Mouse (Mus musculus) embryo, embryonic 11 days (tissue): ENCODE measurements around the gene Cd4.

Experiments
- DNase-seq: peaks from one replicate; pipeline ENCODE4 v3.0.0-alpha.2; 2015

Cd4 gene

DNA sequence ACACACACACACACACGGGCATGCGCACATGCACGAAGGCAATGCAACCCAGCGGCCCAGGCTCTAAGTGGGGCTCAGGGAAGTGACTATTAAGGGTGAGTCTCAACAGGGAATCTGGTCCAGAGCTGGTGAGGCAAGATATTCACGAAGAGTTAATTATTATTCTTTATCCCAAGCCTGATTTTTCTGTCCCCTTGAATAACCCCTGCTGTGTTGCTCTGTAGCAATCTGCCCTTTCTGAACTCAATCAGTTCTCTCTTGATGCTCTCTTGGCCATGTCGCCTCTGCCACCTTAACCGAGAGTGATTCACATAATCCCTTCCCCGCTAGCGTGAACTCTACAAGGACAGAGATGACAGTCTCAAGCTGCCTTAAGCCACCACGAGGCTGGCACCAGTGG lies 4.7 kb downstream of the Cd4 start:
- no peak for DNase-seq

DNA sequence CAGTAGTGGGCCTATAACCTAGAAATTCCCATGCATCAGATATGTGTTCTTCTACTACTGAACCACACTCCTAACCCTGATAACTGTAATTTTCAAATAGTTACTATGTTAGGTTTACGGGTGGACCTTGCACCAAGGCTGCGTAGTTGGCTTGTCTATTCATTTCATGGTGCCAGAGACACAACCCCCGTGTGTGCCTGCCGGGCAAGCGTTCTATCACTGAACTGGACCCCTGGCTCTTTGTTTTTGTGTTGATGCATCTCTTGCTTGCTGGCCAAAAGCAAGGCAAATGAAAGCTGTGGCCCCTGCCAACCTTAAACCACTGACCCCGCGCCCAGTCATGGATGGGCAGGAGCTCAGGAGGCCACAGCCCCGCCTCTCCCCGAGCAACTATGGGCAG lies 6.2 kb downstream of the Cd4 start:
- DNase-seq: no peak

DNA sequence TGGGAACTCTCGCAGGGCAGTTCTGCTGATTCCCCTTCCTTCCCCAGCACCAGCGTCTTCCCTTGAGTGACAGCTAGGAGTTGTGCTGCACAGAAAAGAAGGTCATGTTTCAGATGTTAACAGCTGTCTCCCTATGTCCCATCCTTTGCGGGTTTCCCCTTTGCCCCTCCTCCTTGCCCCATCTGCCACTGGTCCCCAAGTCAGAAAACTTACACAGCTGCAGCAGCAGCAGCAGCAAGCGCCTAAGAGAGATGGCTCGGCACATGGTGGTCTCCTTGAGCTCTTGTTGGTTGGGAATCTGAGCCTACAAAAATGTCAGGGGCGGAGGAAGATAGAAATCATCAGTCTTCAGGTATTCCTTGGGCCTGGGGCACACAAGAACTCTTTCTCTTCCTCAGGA lies 8.6 kb downstream of the Cd4 start:
- no peak for DNase-seq

DNA sequence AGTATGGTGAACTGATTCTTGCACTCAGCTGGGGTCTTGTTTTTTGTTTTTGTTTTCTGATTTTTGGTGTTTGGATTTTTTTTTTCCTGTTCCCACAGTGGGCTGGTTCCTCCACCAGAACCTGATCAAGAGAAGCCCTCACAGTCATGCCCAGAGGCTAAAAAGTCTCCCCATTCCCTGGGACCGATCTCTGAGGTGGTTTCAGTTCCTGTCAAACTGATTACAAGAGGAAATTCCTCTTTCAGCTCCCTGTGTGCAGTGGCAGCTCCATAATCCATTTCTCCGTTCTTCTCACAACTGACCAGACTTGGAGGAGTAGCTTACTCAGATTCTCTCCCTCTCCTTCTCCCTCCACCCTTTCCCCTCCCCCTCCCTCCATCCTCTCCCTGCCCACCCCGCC lies 13.7 kb downstream of the Cd4 start:
- no peak for DNase-seq

DNA sequence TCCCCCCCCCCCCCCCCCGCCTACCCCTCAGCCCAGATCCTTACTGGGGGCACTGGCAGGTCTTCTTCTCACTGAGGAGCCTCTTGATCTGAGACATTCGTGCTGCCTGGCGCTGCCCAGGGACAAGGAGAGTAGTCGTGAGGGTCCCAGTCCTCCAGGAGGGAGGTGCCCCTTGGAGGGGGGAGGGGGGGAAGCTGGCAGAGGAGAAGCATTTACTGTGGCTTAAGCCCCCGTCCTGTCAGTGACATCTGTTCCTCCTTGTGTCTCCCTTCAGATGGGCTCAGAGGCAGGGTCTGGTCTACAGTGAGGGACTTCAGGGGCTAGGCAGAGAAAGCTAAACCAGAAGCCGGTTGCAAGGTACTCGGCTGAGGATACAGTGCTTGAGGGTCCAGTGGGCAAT lies 21.5 kb downstream of the Cd4 start:
- DNase-seq: no peak

DNA sequence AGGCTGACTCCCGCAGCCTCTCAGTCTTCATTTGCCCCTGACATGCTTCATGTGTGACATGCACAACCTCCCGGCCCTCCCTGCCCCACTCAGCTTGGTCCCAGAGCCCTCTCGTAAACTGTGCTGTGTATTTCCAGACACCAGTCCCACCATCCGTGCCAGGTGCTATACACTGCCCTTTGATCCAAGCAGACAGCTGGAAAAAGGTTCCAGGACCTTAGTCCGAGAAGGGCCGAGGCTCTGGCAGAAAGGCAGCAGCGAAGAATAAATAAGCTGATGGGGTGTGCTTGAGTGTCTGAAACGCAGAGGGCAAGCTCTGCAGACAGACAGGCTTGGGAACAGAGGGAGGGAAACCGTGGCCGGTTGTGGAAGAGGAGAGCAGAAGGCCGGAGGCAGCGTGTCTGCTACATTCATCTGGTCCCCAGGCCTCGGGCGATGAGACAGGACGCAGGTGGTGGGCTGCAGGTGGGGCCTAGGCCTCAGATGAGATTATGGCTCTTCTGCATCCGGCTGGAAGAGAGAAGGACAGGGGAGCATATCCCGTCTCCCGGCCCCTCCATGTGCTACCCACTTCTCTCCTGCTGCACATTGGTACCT lies 22.2 kb downstream of the Cd4 start:
- no peak for DNase-seq

DNA sequence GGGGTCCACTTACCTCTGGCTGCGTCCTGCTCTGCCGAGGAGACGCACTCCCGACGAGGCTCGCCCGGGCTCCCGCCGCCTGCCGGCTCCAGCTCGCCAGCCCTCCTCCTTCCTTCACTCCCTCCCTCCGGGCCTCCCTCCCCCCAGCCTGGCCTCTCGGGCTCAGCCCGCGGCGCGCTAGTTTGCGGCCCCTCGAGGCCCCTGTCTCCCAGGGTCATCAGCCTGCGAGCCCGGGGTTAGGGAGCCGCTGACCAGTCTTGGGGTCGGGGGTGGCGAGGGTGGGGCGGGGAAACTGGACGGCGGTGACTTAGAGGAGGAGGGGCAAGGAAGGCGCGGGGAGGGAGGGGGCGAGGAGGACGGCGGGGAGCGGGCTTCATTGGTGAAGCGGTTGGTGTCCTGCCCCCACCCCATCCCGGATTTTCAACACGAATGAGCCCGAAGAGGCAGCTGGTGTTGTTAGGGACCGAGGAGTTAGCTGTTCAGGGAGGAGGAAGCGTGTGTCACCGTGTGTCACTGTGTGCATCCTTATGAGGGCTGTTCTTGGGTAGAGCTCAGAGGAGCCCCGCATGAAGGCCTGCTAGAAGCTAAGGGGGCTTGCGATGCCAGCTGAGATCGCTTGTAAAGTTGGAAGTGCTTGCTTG lies 24.2 kb downstream of the Cd4 start, which contains the start of gene Gpr162:
Gene Gpr162, minus strand, starts transcription at position 326 of the 641 bp plus-strand sequence.
- DNase-seq: peak; percentile 88

DNA sequence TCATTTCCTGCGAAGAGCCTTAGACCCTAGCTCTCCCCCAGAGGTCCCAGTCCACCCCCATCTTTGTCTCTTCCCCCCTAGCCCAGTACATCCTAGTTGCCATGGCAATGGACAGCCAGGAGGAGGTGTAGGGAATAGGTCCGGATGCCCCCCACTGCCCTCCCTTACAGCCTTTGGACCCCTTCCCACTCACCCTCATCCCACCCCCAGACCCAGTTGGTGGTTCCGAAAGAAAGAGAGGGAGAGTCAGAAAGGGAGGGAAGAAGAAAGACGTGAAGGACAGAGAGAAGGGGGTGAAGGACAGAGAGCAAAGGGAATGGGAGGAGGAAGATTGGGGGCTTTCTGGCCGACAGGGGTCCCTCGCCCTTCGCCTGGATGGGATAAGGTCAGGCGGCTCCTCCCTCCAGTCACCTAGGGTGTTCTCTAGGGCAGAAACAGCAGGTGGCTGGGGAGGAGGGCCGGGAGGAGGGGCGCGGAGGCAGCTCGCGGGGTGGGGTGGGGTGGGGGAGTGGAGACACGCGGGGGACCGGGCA lies 24.8 kb downstream of the Cd4 start:
- DNase-seq: peak; percentile 39

DNA sequence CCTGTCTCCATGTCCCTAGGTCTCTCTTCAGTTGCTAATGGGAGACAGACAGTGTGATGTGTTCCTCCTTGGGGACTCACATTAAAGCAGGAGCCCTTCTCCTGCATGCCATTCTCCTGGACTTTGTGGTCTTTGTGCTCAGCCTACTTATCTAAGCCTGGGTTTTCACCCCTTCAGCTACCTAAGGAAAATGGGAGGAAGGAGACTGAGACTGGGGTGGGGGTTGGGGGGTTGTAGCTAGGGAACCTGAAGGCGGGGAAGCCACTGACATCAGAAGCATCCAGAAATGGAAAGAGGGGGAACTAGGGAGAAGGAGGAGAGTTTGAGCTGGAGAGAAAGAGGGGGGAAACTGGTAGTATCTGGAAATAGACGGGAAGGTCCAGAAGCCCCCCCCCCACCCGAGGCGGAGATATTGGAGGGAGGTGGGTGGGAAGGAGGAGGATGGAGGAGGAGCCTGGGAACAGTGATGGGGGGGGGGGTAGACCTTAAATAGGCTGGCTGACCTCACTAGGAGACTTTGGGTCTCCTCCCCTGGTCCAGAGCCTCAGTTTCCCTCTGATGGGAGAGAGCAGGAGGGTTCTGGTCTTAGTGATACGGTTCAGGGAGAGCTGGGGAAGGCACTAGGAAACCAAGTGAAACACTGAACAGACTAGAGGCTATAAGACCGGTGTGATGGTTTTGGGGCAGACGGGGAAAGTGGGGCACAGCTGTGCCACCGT lies 25.5 kb downstream of the Cd4 start:
- no peak for DNase-seq

DNA sequence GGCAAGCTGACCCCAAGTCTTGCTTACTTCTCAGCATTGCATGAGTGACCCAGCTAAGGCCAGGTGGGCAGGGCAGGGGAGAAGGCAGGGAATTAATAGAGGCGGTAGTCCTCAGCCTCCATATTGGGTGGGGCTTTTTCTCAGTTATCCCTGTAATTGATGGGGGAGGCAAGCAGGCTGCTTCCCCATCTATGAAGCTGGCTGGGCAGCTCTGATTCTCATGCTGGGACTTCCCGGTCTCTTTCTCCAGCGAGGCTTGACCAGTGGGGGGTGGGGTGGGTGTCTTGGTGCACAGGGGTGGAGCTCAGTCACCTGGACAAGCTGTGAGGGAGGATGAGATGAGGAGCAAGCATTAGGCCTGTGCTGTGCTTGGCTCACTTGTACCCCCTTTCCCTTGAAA lies 26.2 kb downstream of the Cd4 start:
- DNase-seq: no peak

DNA sequence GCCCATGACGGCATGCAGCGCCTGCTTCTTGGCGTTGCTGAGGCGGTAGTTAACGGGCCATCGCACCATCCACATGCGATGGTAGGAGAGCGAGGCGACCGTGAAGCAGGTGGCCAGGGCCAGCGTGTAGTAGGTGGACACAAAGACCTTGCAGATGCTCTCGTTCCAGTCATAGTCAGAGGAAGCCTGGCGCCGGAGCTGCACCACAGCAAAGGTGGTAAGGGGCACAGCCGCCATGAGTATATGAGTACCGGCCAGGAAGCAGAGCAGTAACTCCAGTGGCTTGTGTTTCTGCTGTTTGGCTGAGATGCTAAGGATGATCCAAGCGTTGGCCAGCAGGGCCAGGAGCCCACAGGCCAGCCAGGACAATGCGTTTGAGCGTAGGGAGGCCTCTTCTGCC lies 26.8 kb downstream of the Cd4 start:
- DNase-seq: no peak

DNA sequence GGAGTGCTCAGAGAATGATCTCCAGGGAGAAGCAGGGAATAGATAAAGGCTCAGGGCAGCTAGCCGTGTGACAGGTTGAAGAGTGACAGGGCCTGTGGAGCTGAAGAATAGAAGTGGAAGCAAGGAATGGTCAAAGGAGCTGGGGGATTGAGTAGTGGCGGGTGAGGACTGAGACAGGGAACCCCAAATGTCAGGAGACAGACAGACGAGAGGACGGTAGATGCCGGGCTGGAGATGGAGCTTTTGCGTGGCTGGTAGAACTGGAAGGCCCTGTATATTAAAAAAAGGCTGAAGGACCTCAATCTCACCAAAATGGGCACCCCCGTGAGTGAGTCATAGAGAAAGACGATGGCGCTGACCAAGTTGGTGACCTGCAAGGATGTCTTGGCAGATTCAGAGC lies 27.5 kb downstream of the Cd4 start:
- DNase-seq: no peak

DNA sequence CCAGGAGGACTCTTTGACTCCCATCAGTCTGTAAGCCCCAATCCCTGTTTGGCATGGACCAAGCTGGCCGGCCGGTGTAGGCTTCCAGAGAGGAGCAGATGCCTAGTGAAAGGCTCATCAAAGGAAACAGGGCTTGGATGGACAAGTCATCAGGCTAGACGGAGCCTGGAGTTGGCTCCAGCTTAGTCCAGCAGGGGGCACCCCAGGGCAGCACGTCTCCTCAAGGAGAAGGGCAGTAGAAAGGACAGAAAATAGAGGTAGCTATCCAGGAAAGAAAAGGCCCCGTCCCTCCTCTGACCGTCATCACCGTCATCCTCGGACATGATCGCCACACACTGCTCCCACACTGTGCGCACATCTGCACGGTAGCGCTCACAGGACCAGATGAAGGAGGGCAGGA lies 28.3 kb downstream of the Cd4 start:
- DNase-seq: peak; percentile 86

DNA sequence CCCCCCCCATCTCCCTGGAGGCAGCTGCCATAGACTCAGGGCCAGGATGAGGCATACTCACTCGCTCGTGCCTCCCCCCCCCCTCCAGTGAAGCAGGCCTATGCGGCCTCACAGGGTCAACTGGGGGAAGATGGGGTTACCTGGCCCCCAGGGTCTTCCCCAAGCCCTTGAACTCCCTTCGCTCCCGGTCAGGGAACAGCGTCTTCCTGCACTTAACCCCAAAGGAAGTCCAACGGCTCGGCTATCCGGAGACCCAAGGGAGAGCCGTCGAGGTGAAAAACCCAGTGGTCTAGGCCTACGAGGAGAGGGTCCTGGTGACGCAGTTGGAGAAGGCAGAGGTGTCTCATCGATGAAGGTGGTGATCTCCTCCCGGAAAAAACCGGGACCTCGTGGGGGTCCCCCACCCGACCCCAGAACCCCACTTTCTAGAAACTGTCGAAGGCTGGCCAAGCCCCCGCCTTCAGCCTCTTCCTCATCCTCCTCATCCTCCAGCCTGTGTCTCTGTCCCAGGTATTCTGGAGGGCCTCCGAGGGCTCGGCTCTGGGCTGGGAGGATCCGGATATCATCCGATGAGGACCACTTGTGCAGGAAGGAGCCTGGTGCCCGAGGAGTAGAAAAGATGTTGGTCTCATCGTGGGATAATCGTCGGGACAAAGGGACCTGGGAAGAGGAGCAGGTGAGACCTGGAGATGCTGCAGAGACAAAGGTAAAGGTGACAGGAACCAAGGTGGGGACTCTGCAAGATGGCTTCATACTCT lies 29.3 kb downstream of the Cd4 start:
- no peak for DNase-seq

DNA sequence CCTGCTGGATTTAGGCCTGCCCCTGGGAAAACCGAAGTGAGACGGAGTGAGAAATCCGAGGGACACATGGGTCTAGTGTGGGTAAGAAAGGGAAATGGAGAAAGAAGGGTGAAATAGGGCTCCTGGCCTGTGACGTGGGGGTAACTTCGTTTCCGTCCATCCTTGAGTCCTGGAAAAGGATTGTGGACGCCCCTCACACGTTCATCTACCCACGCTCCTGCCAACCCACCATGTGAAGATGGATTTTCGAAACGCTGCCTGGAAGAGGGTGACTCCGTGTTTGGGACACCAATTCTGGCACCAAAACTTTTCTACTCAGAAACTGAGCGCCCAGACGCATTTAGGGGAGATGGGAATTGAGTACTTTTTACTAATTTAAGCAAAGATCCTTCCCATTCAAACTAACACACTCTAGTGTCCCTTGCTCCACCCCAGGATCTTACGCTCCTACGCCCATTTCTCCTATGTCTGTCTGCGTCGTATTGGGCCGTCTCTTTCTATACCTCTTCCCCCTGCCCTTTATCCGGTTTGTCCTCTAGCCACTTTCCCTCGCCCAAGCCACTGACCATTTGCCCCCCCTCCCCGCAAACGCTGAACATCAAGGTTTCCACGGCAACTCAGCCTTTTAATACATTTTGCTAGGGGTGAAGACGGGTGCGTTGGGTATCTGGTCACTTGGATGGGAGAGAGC lies 30.0 kb downstream of the Cd4 start:
- DNase-seq: no peak

DNA sequence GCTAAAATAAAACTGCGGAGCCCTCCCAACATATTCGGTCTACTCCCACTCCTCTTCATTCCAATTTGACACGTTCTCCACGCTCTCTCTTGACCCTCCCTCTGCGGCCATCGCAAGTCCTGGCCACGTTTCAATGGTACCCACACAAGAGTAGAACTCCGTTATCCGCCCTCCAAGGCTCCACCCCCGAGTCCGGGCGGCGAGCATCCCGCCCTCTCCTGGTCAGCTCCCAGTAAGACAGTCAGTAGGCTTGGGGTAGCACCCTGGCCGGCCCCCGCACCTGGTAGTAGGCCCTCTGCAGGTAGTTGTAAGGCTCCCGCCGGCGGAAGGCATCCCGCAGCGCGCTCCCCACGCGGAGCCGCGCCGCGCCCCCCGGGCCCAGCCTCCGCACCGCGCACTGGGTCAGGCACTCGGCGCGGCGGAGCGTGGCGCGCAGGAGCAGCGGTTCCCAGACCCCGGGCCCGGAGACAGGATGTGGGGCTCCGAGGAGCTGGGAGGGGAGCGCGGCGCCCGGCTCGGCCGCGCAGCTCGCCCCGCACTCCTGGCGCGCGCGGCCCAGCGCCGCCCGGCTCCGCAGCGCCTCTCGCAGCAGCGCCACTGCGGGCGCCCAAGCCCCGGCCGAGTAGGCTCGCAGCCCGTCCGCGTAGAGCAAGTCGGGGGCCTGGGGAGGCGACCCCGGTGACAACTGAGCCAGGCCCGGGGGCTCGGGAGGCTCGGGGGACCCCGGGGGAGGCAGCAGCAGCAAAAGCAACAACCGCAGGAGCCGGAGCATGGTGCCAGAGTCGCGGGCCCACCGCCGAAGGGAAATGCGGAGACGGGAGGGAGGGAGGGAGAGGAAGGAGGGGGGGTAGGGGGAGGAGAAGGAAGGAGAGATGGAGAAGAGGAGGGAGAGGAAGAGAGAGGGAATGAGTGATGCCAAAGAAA lies 30.8 kb downstream of the Cd4 start, which contains the start of gene P3h3:
Gene P3h3, minus strand, starts transcription at position 837 of the 924 bp plus-strand sequence.
- peak; percentile 92 for DNase-seq

DNA sequence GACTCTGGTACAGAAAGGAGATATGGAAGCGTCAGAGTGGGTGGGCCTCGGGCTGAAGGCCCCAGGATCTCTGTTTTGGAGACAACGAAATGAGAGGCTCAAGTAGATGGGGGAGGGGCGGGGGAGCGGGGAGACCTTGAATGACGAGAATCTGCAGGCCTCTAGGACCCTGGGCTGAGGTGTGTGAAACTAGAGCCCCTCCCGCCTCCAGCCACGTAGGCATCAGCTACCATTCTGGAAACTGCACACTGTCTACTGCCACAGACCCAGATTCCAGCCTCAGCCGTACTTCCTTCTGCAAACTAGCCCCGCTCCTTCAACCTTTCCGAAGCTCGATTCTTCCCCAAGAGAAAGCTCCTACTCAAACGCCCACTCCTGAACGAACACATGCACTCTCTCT lies 31.7 kb downstream of the Cd4 start:
- DNase-seq: peak; percentile 86

DNA sequence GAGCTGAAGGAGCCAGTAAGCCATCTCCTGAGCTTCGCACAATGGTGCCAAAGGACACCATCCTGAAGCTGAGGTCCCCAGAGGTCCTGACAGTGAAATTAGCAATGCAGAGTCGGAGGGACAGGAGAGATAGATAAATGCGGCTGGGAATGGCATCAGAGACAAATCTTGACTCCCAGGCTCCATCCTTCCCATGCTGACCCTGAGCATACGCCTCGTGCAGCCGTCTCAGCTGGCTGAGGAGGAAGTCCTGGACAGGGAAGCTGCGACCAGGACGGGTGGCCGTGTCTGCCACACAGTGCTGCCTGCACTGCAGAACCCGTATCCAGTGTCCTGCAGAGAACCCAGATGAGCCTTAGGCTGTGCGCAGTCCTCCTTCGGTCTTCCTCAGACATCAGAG lies 33.4 kb downstream of the Cd4 start:
- no peak for DNase-seq

DNA sequence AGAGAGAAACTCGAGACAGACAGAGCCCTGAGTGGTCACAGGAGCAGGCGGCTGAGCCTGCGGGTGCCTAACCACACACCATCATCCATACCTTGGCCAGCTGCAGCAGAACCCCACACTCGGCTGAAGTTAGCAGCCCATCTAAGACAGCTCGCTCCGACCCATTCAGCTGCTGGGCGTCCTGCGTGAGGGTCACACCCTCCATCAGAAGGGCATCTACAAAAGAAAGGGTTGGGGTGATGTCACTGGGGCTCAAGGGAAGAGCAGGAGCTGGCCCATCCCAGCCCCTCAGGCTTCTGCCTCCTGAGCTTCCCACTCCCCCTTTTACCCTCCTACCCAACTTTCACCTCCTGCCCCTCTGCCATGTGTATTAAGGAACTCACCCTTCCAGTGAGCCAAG lies 37.5 kb downstream of the Cd4 start:
- DNase-seq: no peak

DNA sequence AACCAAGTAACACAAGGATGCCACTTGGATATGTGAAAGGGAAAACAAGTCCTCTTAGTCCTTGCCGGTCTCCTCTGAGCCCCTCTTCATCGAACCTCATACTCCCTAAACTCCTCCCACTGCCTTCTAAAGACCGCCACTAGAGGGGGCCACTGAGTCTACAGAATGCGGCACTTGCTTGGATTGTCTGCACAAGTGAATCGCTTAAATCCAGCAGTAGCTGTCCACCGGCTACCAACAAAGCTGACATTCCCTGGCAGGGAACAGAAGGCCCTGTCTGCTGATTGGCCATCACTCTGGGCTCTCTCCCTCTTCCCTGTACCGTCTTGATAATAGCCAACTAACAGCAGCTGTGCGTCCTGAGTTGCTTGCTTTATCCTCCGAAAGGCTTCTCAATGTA lies 40.7 kb downstream of the Cd4 start:
- DNase-seq: peak; percentile 93
